8 mouse cellular contexts compared by ENCODE assay signal in genomic region chr3:133754911-133755259, GRCm38 (mm10).
A peak's percentile ranks its signal among the peaks of the same experiment; 100 is the strongest.
DNase-seq lines count a peak whose midpoint lies in the region; ATAC-seq and TF ChIP-seq lines count a peak whose summit lies in the region.

No protein-coding gene starts in this region.

- H3K27ac ChIP-seq in forebrain, embryonic 10.5 days, result peak overlapping the region; percentile 51; the same call in 1 of the 2 replicates
- peak overlapping the region; percentile 69 for H3K27ac ChIP-seq in hindbrain, embryonic 13.5 days
- peak overlapping the region; percentile 62; the same call in 1 of the 2 replicates for H3K27ac ChIP-seq in midbrain, embryonic 13.5 days
- H3K27ac ChIP-seq in stomach, postnatal 0 days (replicated peaks), result no peak overlapping the region

- 5% methylated on average over 3 of the region's 3 CpGs for WGBS in forebrain, embryonic 10.5 days
- WGBS in hindbrain, embryonic 13.5 days, result 2% methylated on average over 3 of the region's 3 CpGs
- 0% methylated on average over 3 of the region's 3 CpGs for WGBS in midbrain, embryonic 13.5 days
- WGBS in stomach, postnatal 0 days, result 9% methylated on average over 3 of the region's 3 CpGs

- 0 out of 2 replicates have a peak overlapping the region, but pooled peaks have one; percentile 24 for H3K9ac ChIP-seq in hindbrain, embryonic 13.5 days
- no peak overlapping the region for H3K9ac ChIP-seq in midbrain, embryonic 13.5 days (replicated peaks)
- H3K9ac ChIP-seq in stomach, postnatal 0 days (ENCODE audit: low read length), result no peak overlapping the region

- H3K36me3 ChIP-seq in forebrain, embryonic 10.5 days (replicated peaks), result no peaks in the 10 kb centered on the region
- no peaks in the 10 kb centered on the region for H3K36me3 ChIP-seq in hindbrain, embryonic 13.5 days
- H3K36me3 ChIP-seq in midbrain, embryonic 13.5 days, result no peaks in the 10 kb centered on the region
- no peaks in the 10 kb centered on the region for H3K36me3 ChIP-seq in stomach, postnatal 0 days (ENCODE audit: control insufficient read depth, insufficient read depth, low read length)

- H3K4me3 ChIP-seq in forebrain, embryonic 10.5 days, result no peak overlapping the region
- H3K4me3 ChIP-seq in hindbrain, embryonic 13.5 days, result no peak overlapping the region
- no peak overlapping the region for H3K4me3 ChIP-seq in midbrain, embryonic 13.5 days (replicated peaks)
- H3K4me3 ChIP-seq in stomach, postnatal 0 days (ENCODE audit: low read depth, low read length), result no peak overlapping the region

- TF ChIP-seq CTCF in stomach, postnatal 0 days (IDR thresholded peaks at IDR 0.05; ENCODE audit: low read depth), result no peak

- no peaks in the 10 kb centered on the region; the same call in 1 of the 2 replicates for H3K27me3 ChIP-seq in forebrain, embryonic 10.5 days (ENCODE audit: poor library complexity, severe bottlenecking)
- H3K27me3 ChIP-seq in hindbrain, embryonic 13.5 days, result 0 out of 2 replicates have a peak, but pooled peaks cover 4% of the 10 kb centered on the region
- H3K27me3 ChIP-seq in midbrain, embryonic 13.5 days, result no peaks in the 10 kb centered on the region
- no peaks in the 10 kb centered on the region for H3K27me3 ChIP-seq in stomach, postnatal 0 days (ENCODE audit: control insufficient read depth, insufficient read depth, low read length)

- peak overlapping the region; percentile 45 for H3K4me2 ChIP-seq in hindbrain, embryonic 13.5 days
- peak overlapping the region; percentile 39 for H3K4me2 ChIP-seq in midbrain, embryonic 13.5 days (replicated peaks)
- H3K4me2 ChIP-seq in stomach, postnatal 0 days (replicated peaks; ENCODE audit: low read depth), result peak overlapping the region; percentile 15; the same call in 1 of the 2 replicates

- no peak for TF ChIP-seq EP300 in stomach, postnatal 0 days (optimal IDR thresholded peaks at IDR 0.05)

- H3K9me3 ChIP-seq in forebrain, embryonic 10.5 days, result no peaks in the 10 kb centered on the region
- no peaks in the 10 kb centered on the region for H3K9me3 ChIP-seq in hindbrain, embryonic 13.5 days
- H3K9me3 ChIP-seq in midbrain, embryonic 13.5 days, result no peaks in the 10 kb centered on the region
- H3K9me3 ChIP-seq in stomach, postnatal 0 days (ENCODE audit: control insufficient read depth, low read length), result no peaks in the 10 kb centered on the region

- peak; percentile 91 for ATAC-seq in hindbrain, embryonic 13.5 days (ENCODE audit: low FRiP score)
- peak; percentile 91 for ATAC-seq in midbrain, embryonic 13.5 days
- no peak for ATAC-seq in stomach, postnatal 0 days (ENCODE audit: low FRiP score, low TSS enrichment)

- DNase-seq in adrenal gland, postnatal 25 days, result peak; percentile 21
- no peak for DNase-seq in adrenal gland, adult 2 months
- DNase-seq in R1 (ENCODE audit: low read depth, low spot score), result peak; percentile 18
- DNase-seq in forebrain, embryonic 10.5 days (ENCODE audit: extremely low spot score, low spot score), result peak; percentile 20
- DNase-seq in layer of hippocampus, postnatal 36 days, result peak; percentile 83 to 84
- DNase-seq in stomach, postnatal 0 days (ENCODE audit: low spot score), result no peak

- H3K4me1 ChIP-seq in forebrain, embryonic 10.5 days, result peaks cover 22% of the 10 kb centered on the region
- peaks cover 26% of the 10 kb centered on the region for H3K4me1 ChIP-seq in hindbrain, embryonic 13.5 days (replicated peaks)
- peaks cover 20% of the 10 kb centered on the region for H3K4me1 ChIP-seq in midbrain, embryonic 13.5 days (replicated peaks)
- 0 out of 2 replicates have a peak, but pooled peaks cover 7% of the 10 kb centered on the region for H3K4me1 ChIP-seq in stomach, postnatal 0 days (replicated peaks; ENCODE audit: control insufficient read depth, insufficient read depth)

Comparison
In these comparisons a context has a peak if more than half of its experiments do, and no peak if none do; other contexts are left out.
1. DNase-seq: peak in adrenal gland, postnatal 25 days (single experiment), R1 (single experiment), forebrain, embryonic 10.5 days (single experiment) and layer of hippocampus, postnatal 36 days (2 of 2); none in adrenal gland, adult 2 months (single experiment) and stomach, postnatal 0 days (single experiment).
2. Peak in every context shown above with its lines, with median percentiles within 50 percentile points of each other: H3K4me2 ChIP-seq.